Mouse (Mus musculus): ENCODE data around the gene Otor. TPM values are rescaled to one million over a fixed set of nuclear protein-coding genes. Genes with fewer than 3 reads are reported as not detected.

Gene Otor
- not detected for polyA plus RNA-seq (2014; fragmentation: Illumina TruSeq; extraction: RNeasy Lipid Tissue Mini Kit (QIAGEN cat#74804); ENCODE audit: low read depth, low replicate concordance)

DNA sequence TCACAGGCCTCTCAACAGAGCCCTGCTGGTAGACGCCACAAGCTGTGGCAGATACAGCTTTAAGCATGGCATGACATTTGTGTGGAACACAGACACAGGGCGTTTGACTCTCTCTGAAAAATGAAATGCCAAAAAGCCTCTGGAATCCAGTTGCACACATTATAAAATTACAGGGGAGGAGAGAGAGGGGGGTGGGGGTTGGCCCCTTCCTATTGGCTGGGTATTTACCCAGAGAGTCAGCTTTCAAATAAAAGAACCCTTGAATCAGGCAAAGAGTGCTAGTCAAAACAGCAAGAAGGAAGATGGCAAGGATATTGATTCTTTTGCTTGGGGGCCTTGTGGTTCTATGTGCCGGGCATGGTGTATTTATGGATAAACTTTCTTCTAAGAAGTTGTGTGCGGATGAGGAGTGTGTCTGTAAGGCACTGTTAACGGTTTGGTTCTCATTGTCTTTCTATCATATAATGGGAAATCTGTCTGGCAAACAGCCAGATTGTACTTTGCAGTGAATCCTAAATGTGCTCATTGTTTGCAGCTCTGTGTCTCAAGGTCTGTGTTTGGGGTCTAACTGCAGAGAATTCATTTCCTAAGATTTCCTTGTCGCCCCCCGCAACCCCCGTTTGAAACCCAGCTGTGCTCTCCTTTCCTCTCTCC, at the start of gene Otor:
Gene Otor (plus strand): TSS at position 276 of the 654 bp plus-strand sequence.

GRCm38 (mm10) chr2:143062812-143063792, 15.2 kb upstream of the Otor start, which contains the start of gene Snrpb2:
TSS of gene Snrpb2 (plus strand) at chr2:143063039.

Other genes with a start within 250 kb of the Otor start
- gene Kif16b, start 176.9 kb upstream of the Otor start, polyA plus RNA-seq (2014; fragmentation: Illumina TruSeq; extraction: RNeasy Lipid Tissue Mini Kit (QIAGEN cat#74804); ENCODE audit: low read depth, low replicate concordance), result 23.9 TPM
- gene Snrpb2, start 15.4 kb upstream of the Otor start, polyA plus RNA-seq (2014; fragmentation: Illumina TruSeq; extraction: RNeasy Lipid Tissue Mini Kit (QIAGEN cat#74804); ENCODE audit: low read depth, low replicate concordance), result 23.7 TPM

All from heart, adult 10 weeks (tissue).